Mouse (Mus musculus): ENCODE data around the gene Nom1. TPM values are rescaled to one million over a fixed set of nuclear protein-coding genes. Genes with fewer than 3 reads are reported as not detected.
"Not testable (repeated sequence)": the region's sequence is repeated elsewhere in the genome, so short reads cannot be mapped to it uniquely, and the experiment has no call there.

Gene Nom1
- 15.5 and 17.0 TPM in 2 replicates for polyA plus RNA-seq (2015; fragmentation: Nextera tagmentation; extraction: Ambion mirVana)

- H3K27ac ChIP-seq (replicated peaks), result peak within 1 kb of the TSS; percentile 70
- H3K9ac ChIP-seq, result peak within 1 kb of the TSS; percentile 92
- H3K36me3 ChIP-seq, result peaks cover 36% of the 10 kb centered on the region
- ATAC-seq (ENCODE audit: extremely low read depth, insufficient number of reproducible peaks, low FRiP score, low TSS enrichment), result peak; percentile 76
- H3K27me3 ChIP-seq (replicated peaks), result peaks cover 22% of the 10 kb centered on the region
- H3K4me1 ChIP-seq, result peaks cover 27% of the 10 kb centered on the region
- 6% methylated on average over 29 of the region's 29 CpGs for WGBS
- no peaks in the 10 kb centered on the region for H3K9me3 ChIP-seq
- H3K4me3 ChIP-seq, result peak within 1 kb of the TSS; percentile 82
- H3K4me2 ChIP-seq, result peak within 1 kb of the TSS; percentile 93
These were observed at the start of gene Nom1 for GRCm38 (mm10) chr5:29434228-29434871. Gene Nom1, plus strand, starts transcription at chr5:29434664.

GRCm38 (mm10) chr5:29387591-29387990, 46.9 kb upstream of the Nom1 start:
- no peaks in the 10 kb centered on the region for H3K9me3 ChIP-seq
- no peak overlapping the region for H3K4me2 ChIP-seq
- H3K36me3 ChIP-seq, result no peaks in the 10 kb centered on the region
- no peak for ATAC-seq (ENCODE audit: extremely low read depth, insufficient number of reproducible peaks, low FRiP score, low TSS enrichment)
- peaks cover 13% of the 10 kb centered on the region; the same call in 1 of the 2 replicates for H3K4me1 ChIP-seq
- WGBS, result 43% methylated on average over 1 of the region's 1 CpGs
- peak overlapping the region; percentile 66 for H3K27ac ChIP-seq (replicated peaks)
- no peak overlapping the region for H3K4me3 ChIP-seq
- H3K9ac ChIP-seq, result no peak overlapping the region
- H3K27me3 ChIP-seq (replicated peaks), result peaks cover 14% of the 10 kb centered on the region; the same call in 1 of the 2 replicates

- Histone ChIP-seq H3K27ac (replicated peaks) (peak overlapping the region; percentile 66), H3K4me1 (peaks cover 13% of the 10 kb centered on the region; the same call in 1 of the 2 replicates), H3K36me3 (no peaks in the 10 kb centered on the region), H3K27me3 (replicated peaks) (peaks cover 14% of the 10 kb centered on the region; the same call in 1 of the 2 replicates), H3K4me3 (no peak overlapping the region), H3K4me2 (no peak overlapping the region), H3K9ac (no peak overlapping the region), H3K9me3 (no peaks in the 10 kb centered on the region)
- WGBS, result 34% methylated on average over 7 of the region's 7 CpGs
- ATAC-seq (ENCODE audit: extremely low read depth, insufficient number of reproducible peaks, low FRiP score, low TSS enrichment), result 0 out of 2 replicates have a peak, but pooled peaks have one; percentile 18
These were observed 46.1 kb upstream of the Nom1 start for GRCm38 (mm10) chr5:29388181-29388943.

DNA sequence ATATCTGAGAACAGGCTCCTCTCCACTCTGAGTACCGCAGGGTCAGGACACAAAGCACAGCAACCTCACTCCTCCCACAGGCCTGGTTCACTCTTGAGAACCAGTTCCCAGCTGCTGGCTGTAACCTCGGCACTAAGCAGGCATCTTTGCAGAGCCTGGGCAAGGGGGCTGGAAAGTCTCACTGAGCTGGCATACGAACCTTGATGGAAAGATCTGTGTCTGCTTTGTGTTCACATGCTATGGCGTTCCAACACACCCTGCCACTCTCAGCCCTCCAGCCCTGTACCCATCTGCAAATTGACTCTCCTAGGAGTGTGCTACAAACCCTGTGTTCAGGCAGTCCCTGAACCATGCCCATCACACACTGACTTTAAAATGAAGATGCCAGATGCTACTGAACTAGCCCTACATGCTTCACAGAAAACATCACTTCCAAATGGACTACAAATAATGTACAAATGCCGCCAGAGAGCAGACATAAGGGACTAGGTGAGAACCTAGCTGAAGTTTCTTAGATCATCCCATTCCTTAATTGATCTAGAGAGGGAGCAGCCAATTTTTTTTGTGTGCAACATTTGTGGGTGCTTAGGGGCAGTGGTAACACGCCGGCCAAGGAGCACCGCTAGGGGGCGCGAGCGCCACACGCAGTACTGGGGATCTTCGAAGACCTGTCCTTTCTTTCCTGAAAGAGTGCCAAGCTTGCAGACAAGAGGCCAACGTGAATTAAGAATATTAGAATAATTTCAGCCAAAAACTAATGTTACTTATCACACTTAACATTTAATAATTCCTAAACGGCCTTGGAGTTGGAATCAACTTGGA, 45.3 kb upstream of the Nom1 start:
- Histone ChIP-seq H3K9ac (no peak overlapping the region), H3K4me3 (no peak overlapping the region), H3K4me1 (peaks cover 13% of the 10 kb centered on the region; the same call in 1 of the 2 replicates), H3K4me2 (0 out of 2 replicates have a peak overlapping the region, but pooled peaks have one; percentile 22), H3K9me3 (no peaks in the 10 kb centered on the region), H3K27me3 (replicated peaks) (peaks cover 14% of the 10 kb centered on the region; the same call in 1 of the 2 replicates), H3K27ac (replicated peaks) (peak overlapping the region; percentile 66), H3K36me3 (no peaks in the 10 kb centered on the region)
- 16% methylated on average over 15 of the region's 15 CpGs for WGBS
- ATAC-seq (ENCODE audit: extremely low read depth, insufficient number of reproducible peaks, low FRiP score, low TSS enrichment), result no peak

DNA sequence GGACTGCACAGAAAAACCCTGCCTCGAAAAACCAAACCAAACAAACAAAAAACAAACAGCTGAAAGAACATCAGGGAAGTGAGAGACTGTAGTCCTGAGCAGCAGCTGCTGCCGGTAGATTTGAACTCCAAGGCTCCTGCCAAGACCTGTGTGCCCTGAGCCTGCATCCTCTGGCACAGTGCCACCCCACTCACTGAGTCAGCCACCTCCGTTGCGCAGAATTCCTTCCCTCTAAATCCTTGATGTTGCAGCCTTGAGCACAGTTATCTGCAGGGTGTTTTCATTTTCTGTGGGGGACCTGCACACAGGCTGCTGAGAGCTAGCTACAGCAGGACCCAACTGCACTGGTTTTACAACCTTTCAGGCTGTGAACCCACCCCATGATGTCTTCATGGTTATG, 36.0 kb upstream of the Nom1 start:
- no peaks in the 10 kb centered on the region for H3K36me3 ChIP-seq
- no peak overlapping the region for H3K9ac ChIP-seq
- H3K4me2 ChIP-seq, result no peak overlapping the region
- H3K27me3 ChIP-seq (replicated peaks), result 0 out of 2 replicates have a peak, but pooled peaks cover 3% of the 10 kb centered on the region
- no peaks in the 10 kb centered on the region for H3K4me1 ChIP-seq
- 48% methylated on average over 4 of the region's 4 CpGs for WGBS
- ATAC-seq (ENCODE audit: extremely low read depth, insufficient number of reproducible peaks, low FRiP score, low TSS enrichment), result no peak
- H3K4me3 ChIP-seq, result no peak overlapping the region
- H3K27ac ChIP-seq (replicated peaks), result no peak overlapping the region
- no peaks in the 10 kb centered on the region for H3K9me3 ChIP-seq

DNA sequence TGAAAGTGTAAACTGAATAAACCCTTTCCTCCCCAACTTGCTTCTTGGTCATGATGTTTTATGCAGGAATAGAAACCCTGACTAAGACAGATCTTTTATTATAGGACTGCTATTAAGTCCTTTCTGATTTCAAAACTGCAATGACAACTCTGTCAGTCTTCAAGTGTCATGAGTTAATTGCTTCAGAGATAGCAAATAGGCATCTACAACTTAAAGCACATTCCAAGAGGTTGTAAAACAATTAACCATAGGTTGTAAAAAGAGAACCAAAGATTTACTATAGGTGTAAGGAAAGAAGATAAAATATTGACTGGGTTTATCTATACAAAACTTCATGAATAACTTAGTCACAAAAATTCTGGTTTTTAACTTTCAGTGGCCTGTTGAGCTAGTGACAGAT, 23.6 kb upstream of the Nom1 start:
- Histone ChIP-seq H3K9ac (no peak overlapping the region), H3K27ac (replicated peaks) (no peak overlapping the region), H3K9me3 (no peaks in the 10 kb centered on the region), H3K4me2 (no peak overlapping the region), H3K36me3 (no peaks in the 10 kb centered on the region), H3K27me3 (replicated peaks) (0 out of 2 replicates have a peak, but pooled peaks cover 8% of the 10 kb centered on the region), H3K4me3 (no peak overlapping the region), H3K4me1 (no peaks in the 10 kb centered on the region)
- ATAC-seq (ENCODE audit: extremely low read depth, insufficient number of reproducible peaks, low FRiP score, low TSS enrichment), result no peak

- H3K27ac ChIP-seq (replicated peaks), result no peak overlapping the region
- H3K9me3 ChIP-seq, result no peaks in the 10 kb centered on the region
- no peak for ATAC-seq (ENCODE audit: extremely low read depth, insufficient number of reproducible peaks, low FRiP score, low TSS enrichment)
- no peaks in the 10 kb centered on the region for H3K36me3 ChIP-seq
- no peak overlapping the region for H3K9ac ChIP-seq
- no peak overlapping the region for H3K4me2 ChIP-seq
- H3K4me1 ChIP-seq, result no peaks in the 10 kb centered on the region
- H3K4me3 ChIP-seq, result no peak overlapping the region
- WGBS, result 79% methylated on average over 3 of the region's 3 CpGs
- H3K27me3 ChIP-seq (replicated peaks), result peaks cover 8% of the 10 kb centered on the region; the same call in 1 of the 2 replicates
These were observed 21.4 kb upstream of the Nom1 start for GRCm38 (mm10) chr5:29413041-29413440.

DNA sequence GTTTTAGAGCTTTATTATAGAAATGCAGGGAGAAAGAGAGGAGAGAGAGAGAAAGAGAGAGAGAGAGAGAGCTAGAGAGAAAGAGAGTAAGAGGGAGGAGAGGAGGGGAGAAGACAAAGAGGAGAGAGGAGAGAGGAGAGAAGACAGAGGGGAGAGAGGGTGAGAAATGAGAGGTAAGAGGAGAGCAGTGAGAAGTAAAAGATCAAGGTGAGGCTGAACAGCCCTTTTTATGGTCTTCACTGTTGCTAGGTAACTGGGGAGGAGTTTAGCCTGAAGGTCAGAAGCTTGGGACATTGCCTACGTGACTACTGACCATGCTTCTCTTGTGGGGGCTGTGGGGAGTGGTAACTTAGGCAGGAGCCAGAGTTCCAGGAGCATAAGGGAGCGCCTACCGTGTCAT, 11.1 kb upstream of the Nom1 start:
- not testable (repeated sequence) for H3K27ac ChIP-seq (replicated peaks); H3K36me3 ChIP-seq; H3K9me3 ChIP-seq; H3K9ac ChIP-seq; H3K4me2 ChIP-seq; ATAC-seq (ENCODE audit: extremely low read depth, insufficient number of reproducible peaks, low FRiP score, low TSS enrichment); H3K4me1 ChIP-seq; H3K4me3 ChIP-seq
- H3K27me3 ChIP-seq (replicated peaks), result peaks cover 17% of the 10 kb centered on the region
- 73% methylated on average over 3 of the region's 3 CpGs for WGBS

DNA sequence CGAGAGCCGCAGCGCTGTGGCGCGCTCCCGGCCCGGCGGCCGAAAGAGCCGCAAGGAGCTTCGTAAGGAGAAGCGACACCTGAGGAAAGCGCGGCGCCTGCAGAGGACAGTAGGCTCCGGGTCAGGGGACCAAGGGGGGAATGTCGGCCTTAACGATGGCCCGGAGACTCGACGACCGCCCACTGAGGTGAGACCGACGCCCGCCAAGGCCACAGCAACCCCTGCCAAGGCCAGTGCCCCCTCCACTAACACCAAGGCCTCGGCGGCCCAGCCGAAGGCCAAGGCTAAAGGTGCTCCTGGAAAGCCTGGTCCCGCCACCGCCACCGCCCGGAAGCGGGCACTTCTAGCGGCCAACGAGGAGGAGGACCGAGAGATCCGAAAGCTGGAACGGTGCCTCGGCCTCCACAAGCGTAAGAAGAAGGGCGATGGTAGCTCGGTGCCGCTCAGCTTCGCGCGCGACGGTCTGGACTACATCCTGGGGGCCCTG, 451 bp downstream of the Nom1 start:
- Histone ChIP-seq H3K36me3 (peaks cover 41% of the 10 kb centered on the region), H3K4me2 (peak overlapping the region; percentile 93), H3K27me3 (replicated peaks) (peaks cover 22% of the 10 kb centered on the region), H3K27ac (replicated peaks) (peak overlapping the region; percentile 70), H3K9ac (peak overlapping the region; percentile 92), H3K4me3 (peak overlapping the region; percentile 82), H3K9me3 (no peaks in the 10 kb centered on the region), H3K4me1 (peaks cover 27% of the 10 kb centered on the region)
- WGBS, result under 1% methylated on average over 48 of the region's 48 CpGs
- peak; percentile 45 for ATAC-seq (ENCODE audit: extremely low read depth, insufficient number of reproducible peaks, low FRiP score, low TSS enrichment)

GRCm38 (mm10) chr5:29435491-29435890, 1.0 kb downstream of the Nom1 start:
- H3K27me3 ChIP-seq (replicated peaks), result peaks cover 20% of the 10 kb centered on the region
- no peaks in the 10 kb centered on the region for H3K9me3 ChIP-seq
- peak overlapping the region; percentile 93 for H3K4me2 ChIP-seq
- peaks cover 27% of the 10 kb centered on the region for H3K4me1 ChIP-seq
- H3K36me3 ChIP-seq, result peaks cover 47% of the 10 kb centered on the region
- WGBS, result 34% methylated on average over 8 of the region's 8 CpGs
- ATAC-seq (ENCODE audit: extremely low read depth, insufficient number of reproducible peaks, low FRiP score, low TSS enrichment), result no peak
- peak overlapping the region; percentile 92 for H3K9ac ChIP-seq
- peak overlapping the region; percentile 82 for H3K4me3 ChIP-seq
- no peak overlapping the region for H3K27ac ChIP-seq (replicated peaks)

GRCm38 (mm10) chr5:29436728-29437127, 2.3 kb downstream of the Nom1 start:
- not testable (repeated sequence) for H3K27ac ChIP-seq (replicated peaks); H3K4me3 ChIP-seq; H3K9me3 ChIP-seq; ATAC-seq (ENCODE audit: extremely low read depth, insufficient number of reproducible peaks, low FRiP score, low TSS enrichment); H3K9ac ChIP-seq
- 88% methylated on average over 6 of the region's 6 CpGs for WGBS
- H3K36me3 ChIP-seq, result peaks cover 59% of the 10 kb centered on the region
- peaks cover 27% of the 10 kb centered on the region for H3K4me1 ChIP-seq
- peaks cover 16% of the 10 kb centered on the region for H3K27me3 ChIP-seq (replicated peaks)
- H3K4me2 ChIP-seq, result peak overlapping the region; percentile 93; the same call in 1 of the 2 replicates
